Mouse (Mus musculus) adrenal gland, adult 2 months (tissue): ENCODE results near the gene Vstm5. TPM values are rescaled to one million over a fixed set of nuclear protein-coding genes. Genes with fewer than 3 reads are reported as not detected.
"Not testable (repeated sequence)": the region's sequence is repeated elsewhere in the genome, so short reads cannot be mapped to it uniquely, and the experiment has no call there.

Source experiments
- DNase-seq: peaks from one replicate; pipeline ENCODE4 v3.0.0; 2021
- polyA plus RNA-seq: library from polyadenylated mRNA; depleted of rRNA; stranded (reverse); fragments of >200 nt; gene quantifications from 2 replicates; pipeline ENCODE4 v1.2.3, GENCODE M21; 2012
- total RNA-seq, 2 experiments: library from RNA; stranded (reverse); gene quantifications; 2 replicates each; pipeline ENCODE4 v1.2.3; 2021

Gene Vstm5
- total and polyA plus RNA-seq, 3 experiments: 0.55 to 1.2 (median 1.2) TPM

DNA sequence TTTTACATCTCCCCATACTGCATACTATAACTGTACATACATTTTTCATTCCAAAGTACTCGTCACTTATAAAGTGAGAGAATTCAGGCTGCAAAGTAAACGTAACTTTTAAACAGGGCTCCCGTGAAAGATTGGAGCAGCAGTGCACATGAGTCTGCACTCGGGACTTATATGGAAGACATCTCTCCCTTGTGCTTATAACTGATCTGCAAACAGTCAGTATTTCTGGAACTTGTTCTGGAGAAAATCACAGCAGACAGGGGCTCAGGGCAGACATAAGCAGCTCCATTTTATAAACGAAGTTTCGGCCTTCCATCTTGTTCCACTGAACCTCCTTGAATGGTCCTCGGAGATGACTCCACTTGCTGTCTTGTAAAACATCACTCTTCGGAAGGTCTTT is 23.1 kb downstream of the Vstm5 start:
- DNase-seq: no peak

DNA sequence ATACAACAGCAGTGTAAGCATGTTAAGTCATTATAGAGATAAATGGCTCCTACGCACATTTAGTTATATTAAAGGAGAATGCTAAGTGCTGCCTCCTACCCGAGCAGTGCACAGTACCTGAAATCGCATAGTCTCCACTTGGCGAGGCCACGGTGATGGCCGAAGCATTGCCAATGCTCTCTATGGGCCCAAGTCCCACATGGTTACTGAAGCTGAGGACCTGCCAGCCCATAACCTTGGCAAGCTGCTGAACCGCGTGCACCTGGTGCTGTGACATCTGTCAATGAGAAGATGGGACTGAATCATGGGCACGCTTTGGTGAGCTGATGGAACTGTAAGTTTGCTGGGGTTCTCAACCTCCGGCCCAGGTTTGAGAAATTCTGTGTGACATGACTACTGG is 24.6 kb downstream of the Vstm5 start:
- no peak for DNase-seq

DNA sequence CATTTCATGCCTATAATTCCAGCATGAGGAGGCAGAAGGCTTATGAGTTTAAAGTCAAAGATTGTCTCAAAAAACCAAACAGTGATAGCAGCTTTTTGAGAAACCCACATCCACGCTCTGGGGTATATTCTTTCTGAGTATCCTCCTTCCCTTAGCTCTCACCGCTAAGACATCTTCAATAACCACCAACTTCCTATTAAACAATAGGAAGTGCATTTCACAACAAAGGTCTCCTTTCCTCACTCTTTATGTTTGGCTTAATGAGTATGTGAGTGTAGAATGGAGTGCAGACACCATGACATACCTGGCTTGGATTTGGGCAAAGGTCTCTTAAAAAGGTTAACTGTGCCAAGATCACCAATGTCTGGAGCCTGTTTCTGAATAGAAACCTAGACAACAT is 35.1 kb downstream of the Vstm5 start:
- DNase-seq: no peak

DNA sequence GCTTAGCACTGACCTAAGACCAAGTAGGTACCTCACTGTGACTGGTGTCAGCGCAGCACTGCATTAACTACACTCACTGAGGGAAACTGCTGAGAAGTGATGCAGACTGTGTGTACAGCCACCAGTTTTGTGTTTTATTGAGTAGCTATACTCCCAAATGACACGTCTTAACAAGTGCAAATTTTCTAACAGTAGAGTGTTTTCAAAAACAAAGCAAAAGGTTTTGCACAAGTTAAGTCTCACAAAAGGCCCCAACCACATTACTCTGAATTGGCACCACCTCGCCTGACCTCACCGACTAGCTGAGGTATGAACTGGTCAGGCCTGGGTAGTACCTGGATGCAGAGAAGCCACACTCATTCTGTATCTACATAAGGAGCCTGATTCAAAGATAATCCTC is 38.0 kb downstream of the Vstm5 start:
- DNase-seq: no peak

DNA sequence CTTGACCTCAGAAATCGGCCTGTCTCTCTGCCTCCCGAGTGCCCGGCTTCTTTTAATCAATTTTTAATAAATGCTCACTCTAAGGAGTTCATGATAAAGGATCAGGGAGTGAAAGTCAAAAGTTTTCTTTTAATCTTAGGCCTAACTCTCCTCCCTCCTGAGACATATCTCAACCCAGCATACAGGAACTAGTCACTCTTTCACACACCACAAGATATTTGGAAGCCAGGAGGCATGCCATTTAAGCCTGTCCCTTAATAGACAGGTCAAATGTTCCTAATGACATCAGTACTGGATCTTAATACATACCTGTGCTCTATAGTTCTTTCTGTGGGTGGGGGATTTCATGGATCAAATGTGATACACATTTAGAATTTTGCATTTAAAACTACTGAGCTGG is 39.5 kb downstream of the Vstm5 start:
- no peak for DNase-seq

DNA sequence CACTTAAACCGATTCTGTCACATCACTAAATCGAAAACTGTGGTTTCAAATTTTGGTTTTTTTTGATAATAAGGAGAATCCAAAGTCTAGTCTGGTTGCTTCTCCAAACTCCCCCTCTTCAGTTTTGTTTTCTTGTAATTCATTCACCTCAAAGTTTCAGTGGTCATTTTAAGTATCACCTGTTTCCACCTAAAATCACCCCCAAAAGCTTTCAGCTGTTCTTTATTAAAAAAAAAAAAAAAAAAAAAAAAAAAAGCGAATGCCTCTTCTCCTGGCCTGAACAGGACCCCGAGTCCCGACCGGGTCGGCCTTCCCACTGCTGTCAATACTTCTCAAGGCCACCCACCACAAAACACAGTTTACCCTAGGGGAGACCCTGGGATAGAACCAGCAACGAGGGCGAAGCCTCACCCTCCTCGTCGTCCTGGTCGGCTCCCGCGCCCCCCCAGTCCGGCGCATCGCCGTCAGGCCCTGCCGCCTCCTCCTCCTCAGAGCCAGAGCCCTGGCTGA is 40.3 kb downstream of the Vstm5 start:
- DNase-seq: no peak

DNA sequence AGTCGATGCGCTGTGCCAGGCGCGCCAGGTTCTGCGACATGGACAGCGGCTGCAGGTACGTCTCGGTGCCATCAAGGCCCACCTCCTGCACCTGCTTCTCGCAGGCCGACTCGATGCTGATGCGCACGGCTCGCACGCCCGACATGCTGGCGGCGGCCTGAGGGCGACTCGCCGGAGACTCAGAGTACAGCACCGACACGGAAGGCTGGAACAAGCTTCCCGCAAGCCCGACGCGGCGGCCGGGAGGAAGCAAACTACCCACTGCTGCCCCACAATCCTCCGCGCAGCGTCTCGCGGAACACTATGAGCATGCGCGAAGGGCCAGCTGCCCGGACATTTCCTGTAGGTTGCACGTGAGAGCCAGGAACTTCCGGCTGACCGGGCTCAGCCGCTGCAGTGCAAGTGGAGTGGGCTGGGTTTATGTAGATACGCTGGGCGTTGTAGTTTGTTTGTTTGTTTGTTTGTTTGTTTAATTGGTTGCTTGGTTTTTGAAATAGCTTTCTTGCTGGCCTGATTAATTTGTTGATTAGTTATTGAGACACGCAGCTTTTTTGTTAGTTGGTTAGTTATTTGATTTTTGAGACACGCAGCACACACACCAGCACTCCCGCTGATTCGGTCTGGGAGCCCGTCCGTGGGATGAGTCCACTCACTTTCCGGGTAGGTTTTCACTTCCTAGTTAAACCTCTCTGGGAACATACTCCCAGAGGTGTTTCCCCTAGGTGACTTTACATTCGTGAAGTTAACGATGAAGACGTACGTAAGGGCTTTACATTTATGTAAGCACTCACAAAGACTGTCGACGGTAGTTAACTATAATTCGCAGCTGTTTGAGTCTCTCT is 41.0 kb downstream of the Vstm5 start, which contains the start of gene Med17:
Med17 (minus strand) TSS at position 283 of the 842 bp plus-strand sequence.
- peak; percentile 96 for DNase-seq

DNA sequence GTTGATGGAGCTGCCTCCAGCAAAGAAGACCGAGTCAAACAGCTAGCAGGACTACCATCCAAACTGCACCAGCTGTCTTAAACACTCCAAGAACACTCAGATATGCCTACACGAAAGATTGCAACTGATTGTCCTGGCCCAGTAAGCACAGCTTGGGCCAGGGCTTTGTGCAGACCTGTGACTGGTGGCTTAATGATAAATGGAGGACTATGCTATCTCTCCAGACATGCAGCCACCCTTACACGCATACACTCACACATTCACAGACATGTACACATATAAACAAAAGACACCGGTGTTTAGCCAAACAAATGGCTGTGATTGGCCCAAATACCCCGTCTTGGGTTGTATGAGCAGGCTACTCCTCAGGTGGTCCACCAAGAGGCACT is 41.6 kb downstream of the Vstm5 start:
- DNase-seq: no peak

DNA sequence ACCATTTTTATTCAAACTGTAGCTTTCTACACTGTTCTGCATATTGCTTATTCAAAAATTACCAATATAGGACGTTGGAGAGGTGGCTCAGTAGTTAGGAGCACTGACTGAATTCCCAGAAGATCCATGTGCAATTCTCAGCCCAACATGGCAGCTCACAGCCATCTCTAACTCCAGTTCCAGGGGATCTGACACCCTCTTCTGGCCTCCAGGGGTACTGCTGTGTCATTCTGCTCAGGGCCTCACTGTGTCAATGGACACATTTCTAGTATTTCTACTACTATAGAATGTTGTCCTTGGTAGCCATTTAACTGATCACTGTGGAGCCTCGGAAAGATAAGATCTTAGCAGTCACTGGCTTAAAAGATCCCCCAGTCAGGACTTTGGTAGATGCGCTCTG is 46.6 kb downstream of the Vstm5 start:
- DNase-seq: peak; percentile 40

DNA sequence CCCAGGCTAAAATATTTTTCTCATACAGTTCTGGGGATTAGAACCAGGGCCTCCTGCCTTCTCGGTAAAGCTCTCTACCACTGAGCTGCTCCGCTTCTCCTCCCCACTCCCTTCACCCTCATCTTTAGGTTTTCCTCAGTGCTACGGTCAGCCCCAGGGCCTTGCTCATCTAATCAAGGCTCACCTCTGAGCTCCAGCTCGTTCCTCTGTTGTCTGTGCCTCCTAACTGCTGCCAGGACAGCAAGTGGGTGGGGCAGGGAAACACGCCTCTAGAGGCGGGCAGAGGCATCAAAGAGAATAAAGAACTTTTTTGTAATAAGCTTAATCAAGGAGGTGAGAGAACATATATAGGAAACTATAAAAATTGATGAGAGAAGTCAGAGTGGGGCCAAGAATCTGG is 49.0 kb downstream of the Vstm5 start:
- no peak for DNase-seq

DNA sequence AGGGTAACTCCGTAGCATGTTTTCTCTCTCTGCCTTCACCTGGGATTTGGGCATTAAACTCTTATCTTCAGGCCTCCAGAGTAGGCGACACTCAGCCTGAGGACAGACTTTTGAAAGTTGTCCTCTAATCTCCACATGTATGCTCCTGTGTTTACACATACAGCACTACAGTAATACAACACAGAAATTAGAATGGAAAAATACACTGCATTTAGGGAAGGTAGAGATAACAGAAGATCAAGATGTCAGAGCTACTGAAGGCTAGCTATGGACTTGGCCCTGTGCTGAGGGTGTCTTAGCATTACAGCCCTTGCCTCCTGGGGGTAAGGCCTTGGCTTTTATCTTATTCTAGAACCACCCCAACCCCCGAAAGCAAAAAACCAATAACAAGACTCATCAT is 49.6 kb downstream of the Vstm5 start:
- no peak for DNase-seq

DNA sequence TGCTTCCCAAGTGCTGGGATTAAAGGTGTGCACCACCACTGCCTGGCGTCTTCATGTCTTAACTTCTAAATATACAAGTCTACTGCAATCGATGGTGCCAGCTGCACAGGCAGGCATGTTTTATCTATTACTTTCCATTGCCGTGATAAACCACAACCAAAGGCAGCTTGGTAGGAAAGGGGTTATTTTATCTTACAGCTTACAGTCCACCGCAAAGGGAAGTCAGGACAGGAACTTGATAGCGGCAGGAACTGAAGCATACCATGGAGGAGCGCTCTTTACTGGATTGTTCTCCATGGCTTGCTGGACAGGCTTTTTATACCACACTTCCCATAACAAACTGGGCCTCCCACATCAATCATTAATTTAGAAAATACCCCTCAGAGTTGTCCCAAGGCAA is 50.4 kb downstream of the Vstm5 start:
- DNase-seq: no peak

DNA sequence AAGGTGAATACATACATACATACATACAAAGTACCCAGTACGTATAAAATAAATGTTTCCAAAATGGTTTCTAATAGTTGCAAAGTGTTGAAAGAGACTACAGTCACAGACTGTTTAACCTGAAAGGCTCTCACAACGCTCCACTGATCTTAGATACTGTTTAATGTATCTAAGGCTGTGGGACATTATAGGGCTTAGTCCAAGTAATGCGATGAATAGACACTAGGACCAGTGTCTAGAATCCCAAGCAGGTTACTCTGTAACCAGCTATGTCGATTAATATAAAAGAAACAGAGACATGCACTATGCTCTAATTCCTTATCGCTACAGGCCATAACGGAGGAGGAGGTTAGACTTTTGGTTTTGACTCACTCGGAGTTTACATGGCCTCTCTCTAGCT is 58.3 kb downstream of the Vstm5 start:
- no peak for DNase-seq

DNA sequence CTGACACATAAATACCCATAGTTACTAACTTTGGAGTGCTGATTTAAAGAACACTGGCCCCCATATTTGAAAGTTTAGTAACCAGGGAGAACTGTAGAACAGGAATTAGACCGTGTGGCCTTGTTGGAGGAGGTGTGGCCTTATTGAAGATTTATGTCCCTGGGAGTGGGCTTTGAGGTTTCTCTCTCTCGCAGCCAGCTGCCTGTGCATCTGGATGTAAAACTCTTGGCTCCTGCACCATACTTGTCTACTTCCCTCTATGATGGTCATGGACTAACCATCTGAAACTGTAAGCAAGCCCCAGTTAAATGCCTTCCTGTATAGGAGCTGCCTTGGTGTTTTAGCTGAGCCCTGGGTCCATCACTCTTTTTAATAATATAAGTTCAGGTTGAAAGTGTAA is 59.6 kb downstream of the Vstm5 start:
- DNase-seq: no peak

DNA sequence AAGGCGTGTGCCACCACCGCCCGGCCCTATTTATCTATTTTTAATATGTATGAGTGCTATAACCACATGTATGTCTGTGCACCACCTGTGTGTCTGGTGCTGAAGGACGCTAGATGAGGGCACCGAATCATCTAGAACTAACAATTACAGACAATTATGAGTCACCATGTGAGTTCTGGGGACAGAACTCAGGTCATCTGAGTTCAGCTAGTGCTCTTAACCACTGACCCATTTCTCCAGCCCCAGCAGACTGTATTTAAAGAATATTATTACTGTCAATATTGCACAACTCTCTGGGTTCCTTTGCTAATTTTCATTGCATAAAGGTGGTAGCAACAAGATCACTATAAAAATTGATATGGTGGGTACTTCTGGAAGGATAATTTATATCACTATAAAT is 61.2 kb downstream of the Vstm5 start:
- peak; percentile 25 for DNase-seq

DNA sequence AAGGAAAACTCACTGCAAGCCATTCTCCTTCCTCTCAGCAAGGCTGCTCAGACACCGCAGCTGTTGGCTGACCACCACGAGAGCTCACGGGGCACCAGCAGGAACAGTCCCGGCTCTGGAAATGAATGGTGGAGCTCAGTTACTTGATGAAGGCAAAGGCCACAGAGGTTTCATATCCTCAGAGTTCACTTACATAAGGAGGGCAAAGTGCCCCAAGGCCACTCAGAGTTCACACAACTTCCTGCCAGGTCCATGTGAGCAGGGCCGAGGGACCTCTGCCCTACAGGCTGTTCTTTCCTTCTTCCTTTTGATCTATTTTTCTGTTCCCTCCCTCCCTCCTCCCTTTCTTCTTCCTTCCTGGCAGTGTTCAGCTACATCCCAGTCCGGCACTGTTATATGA is 62.6 kb downstream of the Vstm5 start:
- DNase-seq: peak; percentile 87

DNA sequence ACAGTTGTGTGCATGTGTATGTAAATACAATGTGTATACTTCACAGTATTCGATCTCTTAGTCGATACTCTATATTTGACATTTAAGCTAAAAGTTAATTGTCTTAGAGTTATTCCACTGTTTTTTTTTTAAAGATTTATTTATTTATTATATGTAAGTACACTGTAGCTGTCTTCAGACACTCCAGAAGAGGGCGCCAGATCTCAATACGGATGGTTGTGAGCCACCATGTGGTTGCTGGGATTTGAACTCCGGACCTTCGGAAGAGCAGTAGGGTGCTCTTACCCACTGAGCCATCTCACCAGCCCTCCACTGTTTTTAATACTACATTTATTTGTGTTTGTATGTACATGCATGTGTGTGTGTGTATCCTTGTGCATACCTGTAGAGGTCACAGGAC is 63.2 kb downstream of the Vstm5 start:
- DNase-seq: not testable (repeated sequence)

DNA sequence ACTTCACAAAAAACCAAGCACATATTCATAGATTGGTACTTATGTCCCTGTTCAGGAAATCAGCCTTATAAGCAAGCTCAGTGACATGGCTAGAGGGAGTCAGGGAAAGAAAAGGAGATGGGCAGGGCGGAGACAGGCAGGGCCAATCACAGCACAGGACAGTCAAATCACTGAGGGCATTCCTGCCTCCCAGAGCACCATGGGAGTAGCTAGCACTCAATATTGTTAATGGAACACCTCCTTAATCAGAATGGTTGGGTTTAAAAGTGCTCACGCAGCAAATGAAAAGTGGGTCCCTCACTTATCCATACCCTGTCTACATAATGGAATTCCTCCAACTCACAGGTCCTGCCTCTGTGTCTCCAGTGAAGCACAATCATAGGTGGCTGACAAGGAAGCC is 64.0 kb downstream of the Vstm5 start:
- DNase-seq: peak; percentile 58

DNA sequence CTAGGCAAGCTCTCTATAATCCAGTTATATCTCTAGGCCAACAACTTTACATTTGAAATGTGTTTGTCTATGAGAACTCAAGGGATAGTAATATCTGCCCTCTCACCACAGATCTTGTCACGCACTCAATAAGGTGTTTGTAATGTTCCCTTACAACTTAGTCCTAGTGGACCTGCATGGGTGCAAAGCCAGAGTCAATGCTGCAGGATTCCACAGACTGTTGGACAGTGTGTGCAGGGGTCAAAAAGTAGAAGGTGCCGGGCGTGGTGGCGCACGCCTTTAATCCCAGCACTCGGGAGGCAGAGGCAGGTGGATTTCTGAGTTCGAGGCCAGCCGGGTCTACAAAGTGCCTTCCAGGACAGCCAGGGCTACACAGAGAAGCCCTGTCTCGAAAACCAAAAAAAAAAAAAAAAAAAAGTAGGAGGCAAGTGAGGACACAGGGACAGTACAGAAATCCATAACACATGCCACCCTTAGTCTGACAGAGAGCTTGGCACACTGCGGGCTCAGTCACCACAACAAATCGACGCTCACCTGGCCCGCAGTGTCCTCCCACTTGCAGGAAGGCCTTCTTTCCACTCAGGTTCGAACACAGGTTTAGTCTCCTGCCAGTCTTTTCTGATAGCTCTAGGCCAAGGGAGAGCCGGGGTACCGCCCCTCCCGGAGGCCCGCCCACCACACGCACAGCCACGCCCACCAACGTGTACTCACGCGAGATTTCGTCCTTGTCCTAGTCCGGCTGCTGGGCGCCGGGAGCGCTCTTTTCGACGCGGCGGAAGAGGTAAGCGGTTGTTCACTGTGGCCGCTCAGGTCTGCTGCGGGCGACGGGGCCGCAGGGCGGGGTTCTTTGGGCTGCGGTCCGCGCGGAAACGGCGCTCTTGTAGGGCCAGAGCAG is 66.9 kb downstream of the Vstm5 start, which contains the start of gene Taf1d:
Taf1d (plus strand) TSS at position 712 of the 895 bp plus-strand sequence.
- DNase-seq: peak; percentile 98

DNA sequence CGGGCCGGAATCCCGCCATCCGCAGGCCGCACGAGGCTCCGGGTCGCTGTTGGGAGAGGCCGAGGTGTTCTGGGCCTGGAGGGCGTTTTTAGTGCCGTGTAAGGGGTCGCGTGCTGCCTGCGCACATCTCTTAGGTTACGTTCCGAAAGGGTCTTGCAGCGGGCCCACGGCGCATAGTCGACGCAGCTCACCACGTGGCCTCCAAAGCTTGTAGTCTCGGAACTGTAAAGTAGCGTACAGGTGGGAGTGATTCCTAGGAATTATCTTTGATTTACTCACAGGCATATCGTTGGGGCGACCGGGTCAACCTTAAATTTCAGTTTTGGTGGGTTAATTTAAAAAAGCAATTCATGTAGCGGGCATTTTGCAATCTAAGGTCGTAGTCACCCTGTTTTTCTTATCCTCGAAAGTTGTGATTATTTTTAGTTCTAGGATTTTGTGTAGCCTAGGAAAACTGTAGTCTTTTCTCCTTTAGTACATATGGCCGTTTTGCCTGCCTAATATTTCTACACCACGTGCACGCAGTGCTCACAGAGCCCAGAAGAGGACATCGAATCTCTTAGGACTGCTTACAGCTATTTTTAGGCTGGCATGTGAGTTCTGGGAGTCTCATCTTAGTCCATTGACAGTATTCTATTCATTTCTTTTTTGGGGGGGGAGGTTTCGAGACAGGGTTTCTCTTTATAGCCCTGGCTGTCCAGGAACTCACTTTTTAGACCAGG is 67.7 kb downstream of the Vstm5 start, which contains the start of gene 4931406C07Rik:
4931406C07Rik (minus strand) TSS at position 51 of the 722 bp plus-strand sequence.
- DNase-seq: no peak

DNA sequence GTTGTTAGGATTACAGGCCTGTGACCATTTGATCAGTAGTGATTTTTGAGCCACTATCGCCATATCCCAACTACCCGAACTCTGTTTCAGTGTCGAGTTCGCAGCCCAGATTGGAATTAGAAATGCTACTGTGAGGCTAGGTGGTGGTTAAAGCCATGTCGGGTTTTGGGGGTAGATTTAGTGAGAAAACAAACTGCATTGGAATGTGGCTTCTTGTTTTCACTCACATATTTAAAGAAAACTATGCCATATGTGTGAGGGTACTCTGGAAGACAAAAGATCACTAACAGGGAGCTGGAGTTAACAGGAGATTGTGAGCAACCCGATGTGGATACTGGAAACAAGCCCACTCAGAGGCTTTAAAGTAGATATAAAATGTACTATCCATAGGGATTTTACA is 68.4 kb downstream of the Vstm5 start:
- no peak for DNase-seq

DNA sequence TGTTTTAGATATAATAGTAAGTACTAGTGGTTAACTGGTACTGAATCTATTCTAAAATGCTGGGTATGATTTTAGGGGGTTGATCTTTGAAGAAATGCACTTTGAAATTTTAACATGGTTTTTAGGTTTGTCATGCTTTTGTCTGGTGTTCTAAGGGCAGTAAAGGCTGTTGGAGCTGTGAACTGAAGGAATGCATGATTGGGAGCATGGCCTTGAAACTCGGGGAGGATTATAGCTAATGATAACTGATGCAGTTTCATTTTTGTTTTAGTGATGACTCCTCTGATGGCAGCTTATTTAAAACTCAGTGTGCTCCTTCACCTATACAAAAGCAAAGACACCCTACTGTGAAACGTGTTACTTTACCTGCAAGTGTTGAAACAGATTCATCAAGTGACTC is 69.4 kb downstream of the Vstm5 start:
- no peak for DNase-seq
